Mouse (Mus musculus): ENCODE data around the gene Gm21764.
"Not testable (repeated sequence)": the region's sequence is repeated elsewhere in the genome, so short reads cannot be mapped to it uniquely, and the experiment has no call there.

The Gm21764 gene

DNA sequence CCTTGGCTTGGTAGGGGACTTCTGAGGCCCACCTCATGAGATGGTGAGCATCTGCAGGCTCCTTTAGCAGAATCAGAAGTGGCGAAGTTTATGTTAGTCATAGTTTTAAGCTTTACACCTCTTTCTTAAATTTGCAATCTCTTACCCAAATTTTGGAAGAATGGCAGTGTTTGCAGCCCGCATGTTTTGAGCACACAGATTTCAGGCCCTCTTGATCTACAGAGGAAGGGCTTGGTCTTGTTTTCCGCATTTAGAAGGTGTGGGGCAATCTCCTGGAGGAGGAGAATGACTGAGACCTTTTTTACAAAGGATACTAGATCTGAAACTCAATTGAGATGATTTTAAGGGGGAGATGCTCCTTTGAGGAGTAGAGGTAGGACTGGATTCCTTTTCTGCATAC, at the start of gene Gm21764:
Gene Gm21764, minus strand, starts transcription at position 101 of the 400 bp plus-strand sequence.
- not testable (repeated sequence) for DNase-seq

DNA sequence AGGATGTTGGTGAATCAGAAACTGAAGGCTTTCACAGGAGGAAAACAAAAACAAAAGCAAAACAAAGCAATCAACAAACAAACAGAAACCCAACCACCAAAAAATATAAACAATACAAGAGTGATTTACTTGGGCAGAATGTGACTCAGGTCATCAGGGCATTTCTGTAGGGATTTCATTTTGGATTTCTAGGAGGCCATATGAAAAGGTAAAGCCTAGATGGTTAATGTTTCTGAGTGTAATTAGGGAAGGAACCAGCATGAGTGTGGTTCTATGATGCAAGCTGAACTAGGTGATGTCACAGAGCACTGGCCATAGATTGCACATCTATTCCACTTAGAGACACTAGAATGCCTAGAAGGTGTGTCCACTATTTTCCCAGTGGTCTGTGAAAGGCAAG, 27.2 kb upstream of the Gm21764 start, which contains the start of gene Ssty1:
Gene Ssty1, plus strand, starts transcription at position 301 of the 400 bp plus-strand sequence.
- not testable (repeated sequence) for DNase-seq

All from kidney, postnatal 14 days (tissue).